25 mouse cellular contexts compared by ENCODE assay signal in genomic region chr1:97632545-97633256, GRCm38 (mm10). TPM values are rescaled to one million over a fixed set of nuclear protein-coding genes. Genes with fewer than 3 reads are reported as not detected.
DNase-seq lines count a peak whose midpoint lies in the region; ATAC-seq lines count a peak whose summit lies in the region.
"Had no signal": no experiment of that assay in that cellular context is flagged by ENCODE, and none has a peak within 500 bp of the region (broad histone marks: within the 10 kb centered on the region; RNA-seq: fewer than 3 reads in every experiment).

No protein-coding gene starts in this region.

- peak; percentile 70 for DNase-seq in c-Kit-positive CD71-positive TER-119-negative erythroid progenitor cells, embryonic 14.5 days (ENCODE audit: low read depth)
- DNase-seq in splenic B cell, adult 2 months (ENCODE audit: low read depth, low spot score): peak; percentile 21
- no peak for DNase-seq in embryo, embryonic 11 days
- no peak for DNase-seq in layer of hippocampus, adult 8-10 months (ENCODE audit: low spot score in 2 of 2)
- DNase-seq: adrenal gland, postnatal 36 days; cerebellum, adult 9-10 months; gastrocnemius, postnatal 36 days; heart, postnatal 10 days; kidney, adult 8-10 months; kidney, postnatal 14 days; lung, adult 18-20 months; thymus, postnatal 25 days had no signal

- WGBS in liver, embryonic 15.5 days (ENCODE audit: insufficient replicate concordance): 26% methylated on average over 11 of the region's 11 CpGs

- no peaks in the 10 kb centered on the region for H3K27me3 ChIP-seq in liver, embryonic 15.5 days
- H3K27me3 ChIP-seq in splenic B cell, adult 2 months (ENCODE audit: control insufficient read depth, insufficient read depth, low read length, poor library complexity, severe bottlenecking): no peaks in the 10 kb centered on the region
- H3K27me3 ChIP-seq: forebrain, embryonic 13.5 days; hindbrain, embryonic 12.5 days; midbrain, embryonic 13.5 days; neural tube, embryonic 13.5 days had no signal

- peak overlapping the region; percentile 32 for H3K4me2 ChIP-seq in liver, embryonic 15.5 days
- H3K4me2 ChIP-seq: forebrain, embryonic 13.5 days; heart, embryonic 11.5 days; hindbrain, embryonic 12.5 days; midbrain, embryonic 13.5 days; neural tube, embryonic 13.5 days had no signal

- peak overlapping the region; percentile 57 for H3K27ac ChIP-seq in liver, embryonic 15.5 days (replicated peaks)
- H3K27ac ChIP-seq: forebrain, embryonic 13.5 days; hindbrain, embryonic 12.5 days; layer of hippocampus, adult 2 months; left cerebral cortex, adult 2 months; limb, embryonic 10.5 days; macrophage; midbrain, embryonic 13.5 days; neural tube, embryonic 13.5 days had no signal

- H3K9ac ChIP-seq in liver, embryonic 15.5 days: no peak overlapping the region
- H3K9ac ChIP-seq: forebrain, embryonic 13.5 days; hindbrain, embryonic 12.5 days; midbrain, embryonic 13.5 days; neural tube, embryonic 13.5 days had no signal

- H3K36me3 ChIP-seq in liver, embryonic 15.5 days (replicated peaks): peaks cover 41% of the 10 kb centered on the region
- H3K36me3 ChIP-seq in splenic B cell, adult 2 months (ENCODE audit: control insufficient read depth, insufficient read depth, low read length, poor library complexity, severe bottlenecking): peaks cover under 1% of the 10 kb centered on the region; the same call in 1 of the 2 replicates
- H3K36me3 ChIP-seq: hindbrain, embryonic 12.5 days; limb, embryonic 10.5 days; neural tube, embryonic 13.5 days had no signal

- H3K4me3 ChIP-seq in liver, embryonic 15.5 days (replicated peaks): no peak overlapping the region
- H3K4me3 ChIP-seq: forebrain, embryonic 13.5 days; hindbrain, embryonic 12.5 days; layer of hippocampus, adult 2 months; left cerebral cortex, adult 2 months; limb, embryonic 10.5 days; midbrain, embryonic 13.5 days; neural tube, embryonic 13.5 days had no signal

- ATAC-seq in granulocyte monocyte progenitor cell, adult 5-6 weeks (replicated peaks; ENCODE audit: poor library complexity, severe bottlenecking): peak; percentile 94
- ATAC-seq in liver, embryonic 15.5 days (ENCODE audit: insufficient read depth): peak; percentile 87
- ATAC-seq in cerebellum, adult (ENCODE audit: insufficient number of reproducible peaks, low FRiP score, low TSS enrichment): no peak
- ATAC-seq: forebrain, embryonic 13.5 days; inflammation-experienced regulatory T-cells, adult 6 months; midbrain, embryonic 13.5 days had no signal

- H3K4me1 ChIP-seq in liver, embryonic 15.5 days (replicated peaks): peaks cover 26% of the 10 kb centered on the region
- H3K4me1 ChIP-seq: limb, embryonic 10.5 days had no signal

- H3K9me3 ChIP-seq in liver, embryonic 15.5 days (replicated peaks): no peaks in the 10 kb centered on the region
- H3K9me3 ChIP-seq: forebrain, embryonic 13.5 days; hindbrain, embryonic 12.5 days; limb, embryonic 10.5 days; midbrain, embryonic 13.5 days; neural tube, embryonic 13.5 days had no signal

RNA-seq across cellular contexts. Expression of gene D1Ertd622e, which starts 29.2 kb away (rescaled TPM):
- total RNA-seq in granulocyte monocyte progenitor cell, adult 5-6 weeks (2014; fragmentation: Nextera tagmentation): 30.1 and 31.0 TPM in 2 replicates
- 33.0 and 53.3 TPM in 2 replicates for total RNA-seq in granulocyte monocyte progenitor cell, adult 5-6 weeks (2017)
- 48.0 and 49.8 TPM in 2 replicates for polyA plus RNA-seq in liver, embryonic 15.5 days (2015; fragmentation: Nextera tagmentation; extraction: Ambion mirVana)
- total RNA-seq in layer of hippocampus, adult 8-10 months (2022): 10 to 100 TPM; 55.2 to 56.6 (median 55.9) TPM

Comparison
In these comparisons a context has a peak if more than half of its experiments do, and no peak if none do; other contexts are left out.
1. DNase-seq: peak in c-Kit-positive CD71-positive TER-119-negative erythroid progenitor cells, embryonic 14.5 days (single experiment) and splenic B cell, adult 2 months (single experiment); none in embryo, embryonic 11 days (single experiment) and layer of hippocampus, adult 8-10 months (0 of 2).